Mouse (Mus musculus) gastrocnemius, adult 2 months (tissue): ENCODE measurements around the gene Pdia5. TPM values are rescaled to one million over a fixed set of nuclear protein-coding genes. Genes with fewer than 3 reads are reported as not detected.

ENCODE experiments used
- DNase-seq: peaks from one replicate; pipeline ENCODE4 v3.0.0; 2022
- H3K27ac ChIP-seq: fragments of 200-600 bp; 2 replicates; pipeline ENCODE4 v1.8.1; 2022; ENCODE audit warnings: mild to moderate bottlenecking
- H3K4me3 ChIP-seq: fragments of 200-600 bp; 2 replicates; pipeline ENCODE4 v1.8.1; 2022; ENCODE audit warnings: mild to moderate bottlenecking, moderate library complexity
- CTCF ChIP-seq: fragments of 200-600 bp; IDR thresholded peaks from 2 replicates; pipeline ENCODE4 v1.8.1; 2022; ENCODE audit warnings: antibody characterized with exemption, mild to moderate bottlenecking, moderate library complexity
- intact Hi-C: fragments of 180-260 bp; cut with DNase I; formaldehyde crosslinking; loops from one replicate; pipeline ENCODE4 v1.15.1; 2025
- long read RNA-seq, 2 experiments: library from polyadenylated mRNA; stranded (forward); transcript quantifications; one replicate each; pipeline ENCODE4 v2.0.0; 2021
- total RNA-seq, 2 experiments: library from RNA; stranded (reverse); gene quantifications; 2 replicates each; pipeline ENCODE4 v1.2.3; 2021

Gene Pdia5
- total RNA-seq, result 1 to 10 TPM; 1.2 to 2.5 TPM
- long read RNA-seq, experiment 1, partial matches to known transcripts, result 0 of 2 reads
- long read RNA-seq, experiment 1, other reads (novel, unspliced or antisense), result 0 of 2 reads
- long read RNA-seq, experiment 2, partial matches to known transcripts, result 0 of 1 reads
- long read RNA-seq, experiment 2, other reads (novel, unspliced or antisense), result 1 of 1 reads

GRCm38 (mm10) chr16:35490231-35491070 is at the start of gene Pdia5:
Pdia5 (minus strand) TSS chr16:35490873.
- DNase-seq, result peak; percentile 96
- peak within 1 kb of the TSS; percentile 78 for H3K27ac ChIP-seq
- TF ChIP-seq CTCF, result peak; percentile 14; the same call in 1 of the 2 replicates
- intact Hi-C loops, result loop anchor here (10.0 kb wide), 1 partner anchor 126 kb away; the partner anchor contains the start of gene Sec22a
- H3K4me3 ChIP-seq, result peak within 1 kb of the TSS; percentile 95

- no peak for TF ChIP-seq CTCF
- DNase-seq, result no peak
- intact Hi-C loops, result no loop called here
- no peak overlapping the region for H3K4me3 ChIP-seq
- H3K27ac ChIP-seq, result no peak overlapping the region
These were observed 48.4 kb upstream of the Pdia5 start for GRCm38 (mm10) chr16:35539041-35539440.

- no peak for DNase-seq
- H3K27ac ChIP-seq, result no peak overlapping the region
- no peak overlapping the region for H3K4me3 ChIP-seq
- intact Hi-C loops, result no loop called here
- no peak for TF ChIP-seq CTCF
These were observed 47.0 kb upstream of the Pdia5 start for GRCm38 (mm10) chr16:35537651-35538050.

GRCm38 (mm10) chr16:35534630-35535029 is 44.0 kb upstream of the Pdia5 start:
- Histone ChIP-seq H3K4me3 (no peak overlapping the region), H3K27ac (no peak overlapping the region)
- no peak for TF ChIP-seq CTCF
- intact Hi-C loops, result no loop called here
- DNase-seq, result no peak

GRCm38 (mm10) chr16:35524200-35524599 is 33.5 kb upstream of the Pdia5 start:
- TF ChIP-seq CTCF, result no peak
- Histone ChIP-seq H3K27ac (no peak overlapping the region), H3K4me3 (no peak overlapping the region)
- intact Hi-C loops, result no loop called here
- DNase-seq, result no peak

GRCm38 (mm10) chr16:35519245-35519644 is 28.6 kb upstream of the Pdia5 start:
- intact Hi-C loops, result no loop called here
- no peak for TF ChIP-seq CTCF
- H3K27ac ChIP-seq, result no peak overlapping the region
- no peak overlapping the region for H3K4me3 ChIP-seq
- no peak for DNase-seq

GRCm38 (mm10) chr16:35517976-35518951 is 27.6 kb upstream of the Pdia5 start:
- no peak for DNase-seq
- H3K27ac ChIP-seq, result peak overlapping the region; percentile 24; the same call in 1 of the 2 replicates
- TF ChIP-seq CTCF, result no peak
- intact Hi-C loops, result no loop called here
- peak overlapping the region; percentile 39 for H3K4me3 ChIP-seq

GRCm38 (mm10) chr16:35515977-35516612 is 25.4 kb upstream of the Pdia5 start:
- DNase-seq, result no peak
- TF ChIP-seq CTCF, result no peak
- intact Hi-C loops, result no loop called here
- H3K27ac ChIP-seq, result no peak overlapping the region
- no peak overlapping the region for H3K4me3 ChIP-seq

GRCm38 (mm10) chr16:35509331-35510070 is 18.8 kb upstream of the Pdia5 start:
- intact Hi-C loops, result no loop called here
- DNase-seq, result no peak
- TF ChIP-seq CTCF, result no peak
- Histone ChIP-seq H3K4me3 (no peak overlapping the region), H3K27ac (no peak overlapping the region)

- no peak overlapping the region for H3K4me3 ChIP-seq
- no peak for TF ChIP-seq CTCF
- H3K27ac ChIP-seq, result no peak overlapping the region
- intact Hi-C loops, result no loop called here
- DNase-seq, result no peak
These were observed 17.9 kb upstream of the Pdia5 start for GRCm38 (mm10) chr16:35508581-35508980.

- intact Hi-C loops, result no loop called here
- no peak for DNase-seq
- no peak overlapping the region for H3K4me3 ChIP-seq
- no peak for TF ChIP-seq CTCF
- H3K27ac ChIP-seq, result no peak overlapping the region
These were observed 15.1 kb upstream of the Pdia5 start for GRCm38 (mm10) chr16:35505786-35506185.
